Mouse (Mus musculus) C2C12 (cell line): ENCODE results near the gene Map3k5.

Source experiments
- CTCF ChIP-seq: IDR thresholded peaks from one replicate; pipeline ENCODE4 v1.5.1; 2011; ENCODE audit not compliant: control insufficient read depth, insufficient read depth, insufficient read length
- MAX ChIP-seq: IDR thresholded peaks from one replicate; pipeline ENCODE4 v1.6.1; 2011; ENCODE audit warnings: mild to moderate bottlenecking, control low read depth
- MYOG ChIP-seq: IDR thresholded peaks from one replicate; pipeline ENCODE4 v1.6.1; 2011; ENCODE audit not compliant: control insufficient read depth, insufficient read length; ENCODE audit errors: extremely low read depth
- USF1 ChIP-seq: IDR thresholded peaks from one replicate; pipeline ENCODE4 v1.6.1; 2011; ENCODE audit warnings: low read depth, mild to moderate bottlenecking, control low read depth, moderate library complexity

GRCm38 (mm10) chr10:20152131-20152530 is 217.9 kb downstream of the Map3k5 start:
- no peak for TF ChIP-seq CTCF
- no peak for TF ChIP-seq USF1
- no peak for TF ChIP-seq MAX
- TF ChIP-seq MYOG = no peak
